Mouse (Mus musculus): Measurements from ENCODE around the gene Oas1h. TPM values are rescaled to one million over a fixed set of nuclear protein-coding genes. Genes with fewer than 3 reads are reported as not detected.
"Not testable (repeated sequence)": the region's sequence is repeated elsewhere in the genome, so short reads cannot be mapped to it uniquely, and the experiment has no call there.

The Oas1h gene
- polyA plus RNA-seq, 1 experiment from 2014 or later = not detected

DNA sequence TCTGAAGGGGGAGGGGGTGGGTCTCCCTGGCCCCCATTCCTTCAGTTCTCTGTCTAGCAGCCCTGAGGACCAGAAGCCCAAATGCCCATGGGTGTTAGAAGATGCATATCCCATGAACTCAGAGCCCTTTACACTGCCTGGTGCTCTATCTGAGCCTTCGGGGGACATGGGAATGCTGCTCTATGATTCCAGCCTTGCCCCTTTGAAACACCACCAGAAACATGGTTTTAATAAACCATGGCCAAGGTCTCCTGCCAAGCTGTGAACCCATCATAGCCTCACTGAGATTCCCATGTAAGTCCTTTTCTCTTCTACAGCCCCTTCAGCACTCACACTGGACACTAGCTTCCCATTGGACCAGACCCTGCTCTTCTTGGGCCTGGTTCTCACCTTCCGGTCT lies 28.8 kb downstream of the Oas1h start:
- WGBS = 80% methylated on average over 2 of the region's 2 CpGs
- no peak for DNase-seq (ENCODE audit: low spot score)
- Histone ChIP-seq H3K4me3 (no peak overlapping the region), H3K27ac (replicated peaks) (no peak overlapping the region), H3K9me3 (no peaks in the 10 kb centered on the region), H3K4me1 (no peaks in the 10 kb centered on the region; the same call in 1 of the 2 replicates), H3K36me3 (replicated peaks) (no peaks in the 10 kb centered on the region), H3K27me3 (replicated peaks; ENCODE audit: low read depth, poor library complexity, severe bottlenecking) (no peaks in the 10 kb centered on the region)

DNA sequence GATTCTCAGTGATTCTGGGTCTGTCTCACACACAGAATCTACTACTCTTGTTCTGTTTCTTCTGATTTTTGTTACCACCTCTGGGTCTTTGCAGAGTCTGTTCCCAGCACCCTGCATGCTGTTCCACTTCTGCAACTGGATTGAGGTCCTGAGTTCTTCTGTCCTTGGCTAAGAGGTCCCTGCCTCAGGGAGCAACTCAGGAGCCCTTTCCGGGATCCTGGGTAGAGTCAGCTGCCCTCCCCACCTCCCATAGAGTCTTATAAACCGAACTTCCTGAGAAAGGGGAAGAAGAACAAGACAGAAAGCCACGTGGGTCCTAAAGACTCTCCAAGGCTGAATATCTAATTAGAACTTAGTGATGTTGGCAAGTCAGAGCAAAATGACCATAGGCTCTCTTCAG lies 29.8 kb downstream of the Oas1h start:
- Histone ChIP-seq H3K4me3 (no peak overlapping the region), H3K4me1 (no peaks in the 10 kb centered on the region; the same call in 1 of the 2 replicates), H3K9me3 (no peaks in the 10 kb centered on the region), H3K27me3 (replicated peaks; ENCODE audit: low read depth, poor library complexity, severe bottlenecking) (no peaks in the 10 kb centered on the region), H3K36me3 (replicated peaks) (no peaks in the 10 kb centered on the region), H3K27ac (replicated peaks) (no peak overlapping the region)
- 58% methylated on average over 3 of the region's 3 CpGs for WGBS
- no peak for DNase-seq (ENCODE audit: low spot score)

- H3K27ac ChIP-seq (replicated peaks); DNase-seq (ENCODE audit: low spot score); H3K9me3 ChIP-seq; H3K4me3 ChIP-seq; H3K36me3 ChIP-seq (replicated peaks); H3K4me1 ChIP-seq; H3K27me3 ChIP-seq (replicated peaks; ENCODE audit: low read depth, poor library complexity, severe bottlenecking): not testable (repeated sequence)
- WGBS = 64% methylated on average over 2 of the region's 2 CpGs
Measured at GRCm38 (mm10) chr5:120891566-120892242, 30.5 kb downstream of the Oas1h start.

DNA sequence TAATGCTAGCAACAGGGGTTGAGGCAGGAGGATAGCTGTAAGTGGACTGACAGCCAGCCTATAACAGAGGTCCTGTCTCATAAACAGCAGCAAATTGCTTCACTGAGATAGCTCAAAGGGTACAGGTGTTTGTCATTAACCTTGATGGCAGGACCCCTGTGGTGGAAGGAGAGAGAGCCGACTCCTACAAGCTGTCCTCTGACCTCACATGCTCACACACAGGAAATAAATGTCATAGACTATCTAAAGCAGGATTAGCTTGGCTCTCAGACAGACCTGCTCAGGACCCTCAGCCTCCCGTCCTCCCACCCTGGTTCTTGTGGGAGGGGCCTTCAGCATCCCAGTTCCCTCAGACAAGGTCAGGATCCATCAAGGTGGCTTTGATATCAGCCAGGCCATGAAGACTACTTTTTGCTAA lies 31.0 kb downstream of the Oas1h start:
- WGBS = 43% methylated on average over 2 of the region's 2 CpGs

DNA sequence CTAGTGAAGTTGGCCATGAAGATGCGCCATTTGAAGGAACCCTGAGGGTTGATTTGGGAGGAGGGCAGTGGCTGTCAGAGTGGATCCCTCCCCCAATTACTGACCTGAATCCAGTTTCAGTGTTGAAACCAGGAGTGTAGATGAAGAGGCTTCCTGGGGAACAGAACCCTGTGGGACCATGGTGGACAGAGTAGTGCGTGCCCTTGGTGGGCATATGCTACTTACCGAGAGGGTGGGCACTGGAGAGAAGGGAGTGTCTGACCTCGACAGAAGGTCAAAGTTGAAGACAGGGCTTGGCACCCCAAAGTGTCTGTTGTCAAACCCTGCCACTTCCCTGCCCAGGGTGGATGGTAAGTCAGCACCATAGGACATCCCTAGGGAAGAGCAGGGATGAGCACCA lies 32.6 kb downstream of the Oas1h start:
- not testable (repeated sequence) for H3K27ac ChIP-seq (replicated peaks); H3K4me3 ChIP-seq; H3K27me3 ChIP-seq (replicated peaks; ENCODE audit: low read depth, poor library complexity, severe bottlenecking); DNase-seq (ENCODE audit: low spot score); H3K9me3 ChIP-seq; H3K4me1 ChIP-seq; H3K36me3 ChIP-seq (replicated peaks)
- WGBS = 92% methylated on average over 4 of the region's 4 CpGs

More for the DNA sequence above, 31.0 kb downstream of the Oas1h start:
- no peak overlapping the region for H3K27ac ChIP-seq (replicated peaks)
- H3K4me1 ChIP-seq = no peaks in the 10 kb centered on the region; the same call in 1 of the 2 replicates
- no peaks in the 10 kb centered on the region for H3K9me3 ChIP-seq
- no peak for DNase-seq (ENCODE audit: low spot score)
- H3K27me3 ChIP-seq (replicated peaks; ENCODE audit: low read depth, poor library complexity, severe bottlenecking) = no peaks in the 10 kb centered on the region
- H3K36me3 ChIP-seq (replicated peaks) = no peaks in the 10 kb centered on the region
- H3K4me3 ChIP-seq = no peak overlapping the region

DNA sequence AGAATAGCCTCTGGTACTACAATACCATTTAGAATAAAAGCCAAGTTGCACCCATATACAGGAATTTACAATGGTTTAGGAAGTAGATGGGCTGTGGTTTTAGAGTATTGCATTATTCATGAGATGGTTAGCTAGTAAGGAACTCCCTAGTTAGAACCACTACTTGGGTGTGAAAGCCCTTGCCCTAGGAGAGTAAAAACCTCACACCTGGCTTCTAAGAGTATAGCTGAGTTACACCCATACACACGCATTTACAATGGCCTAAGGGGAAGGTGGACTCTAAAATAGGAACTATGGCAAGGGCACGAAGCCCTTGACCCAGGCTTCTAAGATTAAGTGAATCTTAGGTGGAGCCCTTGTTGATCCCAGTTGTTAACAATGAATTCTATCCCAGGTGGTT lies 33.5 kb downstream of the Oas1h start:
- DNase-seq (ENCODE audit: low spot score); H3K27me3 ChIP-seq (replicated peaks; ENCODE audit: low read depth, poor library complexity, severe bottlenecking): not testable (repeated sequence)
- WGBS = 71% methylated on average over 2 of the region's 2 CpGs

GRCm38 (mm10) chr5:120895231-120895900 lies 34.1 kb downstream of the Oas1h start:
- no peak for DNase-seq (ENCODE audit: low spot score)
- Histone ChIP-seq H3K27me3 (replicated peaks; ENCODE audit: low read depth, poor library complexity, severe bottlenecking) (no peaks in the 10 kb centered on the region), H3K36me3 (replicated peaks) (no peaks in the 10 kb centered on the region), H3K4me3 (no peak overlapping the region), H3K4me1 (no peaks in the 10 kb centered on the region), H3K9me3 (no peaks in the 10 kb centered on the region), H3K27ac (replicated peaks) (no peak overlapping the region)
- WGBS = 90% methylated on average over 11 of the region's 11 CpGs

More for the DNA sequence above, 33.5 kb downstream of the Oas1h start:
- not testable (repeated sequence) for H3K4me3 ChIP-seq; H3K4me1 ChIP-seq; H3K27ac ChIP-seq (replicated peaks); H3K36me3 ChIP-seq (replicated peaks); H3K9me3 ChIP-seq

GRCm38 (mm10) chr5:120898307-120898706 lies 37.1 kb downstream of the Oas1h start:
- H3K27ac ChIP-seq (replicated peaks) = no peak overlapping the region
- no peaks in the 10 kb centered on the region for H3K36me3 ChIP-seq (replicated peaks)
- DNase-seq (ENCODE audit: low spot score) = no peak
- H3K9me3 ChIP-seq = no peaks in the 10 kb centered on the region
- H3K27me3 ChIP-seq (replicated peaks; ENCODE audit: low read depth, poor library complexity, severe bottlenecking) = no peaks in the 10 kb centered on the region
- no peak overlapping the region for H3K4me3 ChIP-seq
- no peaks in the 10 kb centered on the region for H3K4me1 ChIP-seq
- 88% methylated on average over 6 of the region's 6 CpGs for WGBS

DNA sequence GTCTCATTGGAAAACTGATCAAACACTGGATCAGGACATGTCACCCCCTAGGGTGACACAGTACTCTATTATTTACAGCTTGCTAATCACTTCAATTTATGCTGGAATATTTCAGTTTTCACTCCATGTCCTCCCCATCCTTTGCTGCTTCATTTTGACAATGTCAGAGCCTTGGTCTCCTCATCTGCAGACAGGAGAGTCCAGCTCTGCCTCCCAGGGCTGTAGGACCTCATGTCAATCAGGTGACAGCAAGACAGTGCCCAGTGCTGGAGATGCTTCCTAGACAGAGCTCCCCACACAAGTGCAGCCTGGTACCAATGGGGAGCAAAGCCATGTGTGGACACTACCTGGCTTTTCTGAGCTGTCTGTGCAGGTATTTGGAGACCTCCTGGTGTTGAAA lies 37.5 kb downstream of the Oas1h start:
- Histone ChIP-seq H3K27ac (replicated peaks) (no peak overlapping the region), H3K4me1 (no peaks in the 10 kb centered on the region), H3K4me3 (no peak overlapping the region), H3K9me3 (no peaks in the 10 kb centered on the region), H3K27me3 (replicated peaks; ENCODE audit: low read depth, poor library complexity, severe bottlenecking) (no peaks in the 10 kb centered on the region), H3K36me3 (replicated peaks) (no peaks in the 10 kb centered on the region)
- DNase-seq (ENCODE audit: low spot score) = no peak

DNA sequence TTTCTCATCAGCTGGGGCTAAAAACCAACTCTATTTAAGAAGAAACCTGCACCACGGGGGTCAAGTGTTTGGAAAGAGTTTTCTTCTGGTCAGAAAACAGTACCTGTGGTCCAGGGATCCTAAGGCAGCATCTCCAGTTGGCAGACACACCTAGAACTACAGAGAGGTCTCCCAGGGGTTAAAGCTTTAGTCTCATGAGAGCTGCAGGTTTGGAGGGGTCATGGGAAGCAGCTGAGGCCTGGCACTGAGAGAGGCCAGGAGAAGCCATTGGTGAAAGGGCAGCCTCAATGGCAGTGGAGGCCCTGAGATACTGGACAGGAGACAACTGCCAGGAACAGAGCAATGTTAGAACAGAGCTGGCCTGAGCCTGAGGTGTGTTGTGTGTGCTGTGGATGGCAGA lies 39.4 kb downstream of the Oas1h start:
- H3K27me3 ChIP-seq (replicated peaks; ENCODE audit: low read depth, poor library complexity, severe bottlenecking) = no peaks in the 10 kb centered on the region
- WGBS = 60% methylated on average over 1 of the region's 1 CpGs
- no peak for DNase-seq (ENCODE audit: low spot score)

GRCm38 (mm10) chr5:120902056-120902455 lies 40.8 kb downstream of the Oas1h start:
- no peak overlapping the region for H3K27ac ChIP-seq (replicated peaks)
- no peak overlapping the region for H3K4me3 ChIP-seq
- DNase-seq (ENCODE audit: low spot score) = no peak
- H3K27me3 ChIP-seq (replicated peaks; ENCODE audit: low read depth, poor library complexity, severe bottlenecking) = no peaks in the 10 kb centered on the region
- no peaks in the 10 kb centered on the region for H3K9me3 ChIP-seq
- no peaks in the 10 kb centered on the region for H3K36me3 ChIP-seq (replicated peaks)
- peaks cover 3% of the 10 kb centered on the region; the same call in 1 of the 2 replicates for H3K4me1 ChIP-seq
- WGBS = 93% methylated on average over 5 of the region's 5 CpGs

More for the DNA sequence above, 39.4 kb downstream of the Oas1h start:
- Histone ChIP-seq H3K36me3 (replicated peaks) (no peaks in the 10 kb centered on the region), H3K27ac (replicated peaks) (no peak overlapping the region), H3K9me3 (no peaks in the 10 kb centered on the region), H3K4me1 (no peaks in the 10 kb centered on the region), H3K4me3 (no peak overlapping the region)

- not testable (repeated sequence) for DNase-seq (ENCODE audit: low spot score); H3K4me1 ChIP-seq; H3K36me3 ChIP-seq (replicated peaks); H3K27me3 ChIP-seq (replicated peaks; ENCODE audit: low read depth, poor library complexity, severe bottlenecking); H3K27ac ChIP-seq (replicated peaks); H3K4me3 ChIP-seq; H3K9me3 ChIP-seq
- 34% methylated on average over 10 of the region's 12 CpGs for WGBS
Measured at GRCm38 (mm10) chr5:120906791-120907733, 45.8 kb downstream of the Oas1h start, which contains the start of gene Oas1a. Gene Oas1a (minus strand): TSS chr5:120907521.

Measured in embryonic facial prominence, embryonic 10.5 days (tissue).